Mouse (Mus musculus): ENCODE measurements around the gene Sumf1. TPM values are rescaled to one million over a fixed set of nuclear protein-coding genes. Genes with fewer than 3 reads are reported as not detected.
A peak's percentile ranks its signal among the peaks of the same experiment; 100 is the strongest.

Gene Sumf1
- polyA plus RNA-seq, 1 experiment from 2014 or later, result 23.2 TPM

- H3K9ac ChIP-seq, result no peak overlapping the region
- H3K27me3 ChIP-seq, result no peaks in the 10 kb centered on the region
- no peak overlapping the region for H3K4me3 ChIP-seq
- no peaks in the 10 kb centered on the region for H3K36me3 ChIP-seq
- no peak for ATAC-seq (ENCODE audit: insufficient number of reproducible peaks, insufficient read depth, low FRiP score, low TSS enrichment, low read depth)
- WGBS, result 79% methylated on average over 10 of the region's 10 CpGs
- H3K9me3 ChIP-seq, result no peaks in the 10 kb centered on the region
- H3K27ac ChIP-seq, result no peak overlapping the region
- H3K4me1 ChIP-seq, result 0 out of 2 replicates have a peak, but pooled peaks cover 7% of the 10 kb centered on the region
- H3K4me2 ChIP-seq, result no peak overlapping the region
These were observed 83.2 kb downstream of the Sumf1 start for GRCm38 (mm10) chr6:108101936-108102830.

DNA sequence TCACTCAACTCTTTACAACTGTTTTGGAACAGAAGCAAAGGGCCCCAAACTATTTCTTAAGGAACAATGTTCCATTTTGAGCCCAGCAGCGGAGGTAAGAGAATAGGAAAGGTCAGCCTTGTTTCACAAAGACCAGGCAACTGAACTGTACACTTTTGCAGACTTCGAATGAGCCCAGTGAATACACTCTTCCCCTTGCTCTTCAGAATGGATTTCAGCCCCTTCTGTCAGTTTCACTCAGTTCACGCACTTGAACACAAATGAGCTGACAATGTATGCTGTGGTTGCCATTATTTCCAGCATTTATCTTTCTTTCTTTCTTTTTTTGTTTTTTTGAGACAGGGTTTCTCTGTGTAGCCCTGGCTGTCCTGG lies 86.5 kb downstream of the Sumf1 start:
- Histone ChIP-seq H3K27me3 (no peaks in the 10 kb centered on the region), H3K9me3 (no peaks in the 10 kb centered on the region), H3K4me2 (no peak overlapping the region), H3K4me1 (peaks cover 18% of the 10 kb centered on the region), H3K36me3 (no peaks in the 10 kb centered on the region), H3K27ac (no peak overlapping the region), H3K9ac (no peak overlapping the region), H3K4me3 (no peak overlapping the region)
- 80% methylated on average over 3 of the region's 3 CpGs for WGBS
- ATAC-seq (ENCODE audit: insufficient number of reproducible peaks, insufficient read depth, low FRiP score, low TSS enrichment, low read depth), result no peak

GRCm38 (mm10) chr6:108098171-108098845 lies 87.1 kb downstream of the Sumf1 start:
- no peaks in the 10 kb centered on the region for H3K27me3 ChIP-seq
- H3K4me1 ChIP-seq, result peaks cover 18% of the 10 kb centered on the region
- H3K9ac ChIP-seq, result no peak overlapping the region
- no peaks in the 10 kb centered on the region for H3K9me3 ChIP-seq
- 18% methylated on average over 9 of the region's 9 CpGs for WGBS
- no peak overlapping the region for H3K4me3 ChIP-seq
- no peak; the same call in 1 of the 2 replicates for ATAC-seq (ENCODE audit: insufficient number of reproducible peaks, insufficient read depth, low FRiP score, low TSS enrichment, low read depth)
- no peak overlapping the region for H3K4me2 ChIP-seq
- H3K27ac ChIP-seq, result no peak overlapping the region
- H3K36me3 ChIP-seq, result no peaks in the 10 kb centered on the region

- H3K27me3 ChIP-seq, result no peaks in the 10 kb centered on the region
- no peak overlapping the region for H3K4me2 ChIP-seq
- peaks cover 16% of the 10 kb centered on the region for H3K4me1 ChIP-seq
- WGBS, result 26% methylated on average over 5 of the region's 5 CpGs
- H3K9me3 ChIP-seq, result no peaks in the 10 kb centered on the region
- no peak; the same call in 1 of the 2 replicates for ATAC-seq (ENCODE audit: insufficient number of reproducible peaks, insufficient read depth, low FRiP score, low TSS enrichment, low read depth)
- H3K36me3 ChIP-seq, result no peaks in the 10 kb centered on the region
- no peak overlapping the region for H3K9ac ChIP-seq
- no peak overlapping the region for H3K4me3 ChIP-seq
- H3K27ac ChIP-seq, result peak overlapping the region; percentile 57
These were observed 89.9 kb downstream of the Sumf1 start for GRCm38 (mm10) chr6:108095445-108095844.

DNA sequence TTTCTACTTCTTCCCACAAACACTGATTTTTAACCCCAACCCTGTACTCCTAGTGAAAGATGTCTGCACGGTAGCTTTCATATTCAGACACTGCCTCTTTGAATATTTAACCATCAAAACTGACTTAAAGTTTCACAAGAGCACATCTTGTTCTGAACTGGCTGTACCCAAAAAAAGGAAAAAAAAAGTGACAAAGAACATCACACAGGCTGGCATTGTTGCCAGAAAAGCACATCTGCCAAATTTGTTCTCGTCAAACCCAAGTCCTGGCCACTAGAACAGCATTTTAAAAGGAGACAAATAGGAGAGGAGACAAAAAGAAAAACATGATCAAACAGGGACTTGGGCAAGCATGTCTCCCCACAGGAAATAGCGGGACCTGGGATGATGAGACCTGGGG lies 91.9 kb downstream of the Sumf1 start:
- no peak overlapping the region for H3K27ac ChIP-seq

GRCm38 (mm10) chr6:108092646-108093045 lies 92.7 kb downstream of the Sumf1 start:
- H3K4me3 ChIP-seq, result no peak overlapping the region
- H3K4me1 ChIP-seq, result peaks cover 12% of the 10 kb centered on the region
- 80% methylated on average over 3 of the region's 3 CpGs for WGBS
- H3K27me3 ChIP-seq, result no peaks in the 10 kb centered on the region
- H3K9ac ChIP-seq, result no peak overlapping the region
- no peaks in the 10 kb centered on the region for H3K36me3 ChIP-seq
- no peak overlapping the region for H3K4me2 ChIP-seq
- no peak overlapping the region for H3K27ac ChIP-seq
- H3K9me3 ChIP-seq, result no peaks in the 10 kb centered on the region
- no peak for ATAC-seq (ENCODE audit: insufficient number of reproducible peaks, insufficient read depth, low FRiP score, low TSS enrichment, low read depth)

More for the DNA sequence above, 91.9 kb downstream of the Sumf1 start:
- 80% methylated on average over 3 of the region's 3 CpGs for WGBS
- ATAC-seq (ENCODE audit: insufficient number of reproducible peaks, insufficient read depth, low FRiP score, low TSS enrichment, low read depth), result no peak
- Histone ChIP-seq H3K4me3 (no peak overlapping the region), H3K4me1 (peaks cover 12% of the 10 kb centered on the region), H3K36me3 (no peaks in the 10 kb centered on the region), H3K9me3 (no peaks in the 10 kb centered on the region), H3K4me2 (no peak overlapping the region), H3K27me3 (no peaks in the 10 kb centered on the region), H3K9ac (no peak overlapping the region)

- Histone ChIP-seq H3K4me1 (peaks cover 12% of the 10 kb centered on the region), H3K4me2 (no peak overlapping the region), H3K4me3 (no peak overlapping the region), H3K9me3 (no peaks in the 10 kb centered on the region), H3K9ac (no peak overlapping the region), H3K36me3 (no peaks in the 10 kb centered on the region), H3K27me3 (no peaks in the 10 kb centered on the region), H3K27ac (no peak overlapping the region)
- no peak for ATAC-seq (ENCODE audit: insufficient number of reproducible peaks, insufficient read depth, low FRiP score, low TSS enrichment, low read depth)
- 38% methylated on average over 1 of the region's 1 CpGs for WGBS
These were observed 94.1 kb downstream of the Sumf1 start for GRCm38 (mm10) chr6:108091296-108091695.

- Histone ChIP-seq H3K9ac (no peak overlapping the region), H3K27me3 (no peaks in the 10 kb centered on the region), H3K4me1 (no peaks in the 10 kb centered on the region), H3K36me3 (peaks cover 27% of the 10 kb centered on the region), H3K27ac (no peak overlapping the region), H3K9me3 (0 out of 2 replicates have a peak, but pooled peaks cover 3% of the 10 kb centered on the region), H3K4me3 (no peak overlapping the region), H3K4me2 (no peak overlapping the region)
- WGBS, result 93% methylated on average over 7 of the region's 7 CpGs
- no peak for ATAC-seq (ENCODE audit: insufficient number of reproducible peaks, insufficient read depth, low FRiP score, low TSS enrichment, low read depth)
These were observed 109.5 kb downstream of the Sumf1 start for GRCm38 (mm10) chr6:108075857-108076256.

GRCm38 (mm10) chr6:108074624-108075023 lies 110.8 kb downstream of the Sumf1 start:
- H3K36me3 ChIP-seq, result peaks cover 27% of the 10 kb centered on the region
- 88% methylated on average over 10 of the region's 10 CpGs for WGBS
- no peak overlapping the region for H3K9ac ChIP-seq
- no peak overlapping the region for H3K27ac ChIP-seq
- H3K9me3 ChIP-seq, result 0 out of 2 replicates have a peak, but pooled peaks cover 3% of the 10 kb centered on the region
- no peak for ATAC-seq (ENCODE audit: insufficient number of reproducible peaks, insufficient read depth, low FRiP score, low TSS enrichment, low read depth)
- H3K27me3 ChIP-seq, result no peaks in the 10 kb centered on the region
- no peak overlapping the region for H3K4me2 ChIP-seq
- no peak overlapping the region for H3K4me3 ChIP-seq
- no peaks in the 10 kb centered on the region for H3K4me1 ChIP-seq

GRCm38 (mm10) chr6:108073931-108074330 lies 111.5 kb downstream of the Sumf1 start:
- Histone ChIP-seq H3K27me3 (no peaks in the 10 kb centered on the region), H3K4me2 (no peak overlapping the region), H3K9ac (no peak overlapping the region), H3K27ac (no peak overlapping the region), H3K4me3 (no peak overlapping the region), H3K36me3 (peaks cover 27% of the 10 kb centered on the region), H3K4me1 (no peaks in the 10 kb centered on the region), H3K9me3 (0 out of 2 replicates have a peak, but pooled peaks cover 3% of the 10 kb centered on the region)
- WGBS, result 90% methylated on average over 2 of the region's 2 CpGs
- no peak for ATAC-seq (ENCODE audit: insufficient number of reproducible peaks, insufficient read depth, low FRiP score, low TSS enrichment, low read depth)

GRCm38 (mm10) chr6:108073071-108073470 lies 112.3 kb downstream of the Sumf1 start:
- WGBS, result 82% methylated on average over 5 of the region's 5 CpGs

More at GRCm38 (mm10) chr6:108073071-108073470, 112.3 kb downstream of the Sumf1 start:
- peaks cover 27% of the 10 kb centered on the region for H3K36me3 ChIP-seq
- no peaks in the 10 kb centered on the region for H3K4me1 ChIP-seq
- H3K4me2 ChIP-seq, result no peak overlapping the region
- H3K9ac ChIP-seq, result no peak overlapping the region
- H3K27ac ChIP-seq, result no peak overlapping the region
- H3K27me3 ChIP-seq, result no peaks in the 10 kb centered on the region
- 0 out of 2 replicates have a peak, but pooled peaks cover 3% of the 10 kb centered on the region for H3K9me3 ChIP-seq
- H3K4me3 ChIP-seq, result no peak overlapping the region
- ATAC-seq (ENCODE audit: insufficient number of reproducible peaks, insufficient read depth, low FRiP score, low TSS enrichment, low read depth), result no peak

Data from embryonic facial prominence, embryonic 13.5 days (tissue).